Mouse (Mus musculus) hindbrain, embryonic 15.5 days (tissue): ENCODE data around the gene Cd200r3. TPM values are rescaled to one million over a fixed set of nuclear protein-coding genes. Genes with fewer than 3 reads are reported as not detected.

Experiments
- ATAC-seq: fragments of 200-750 bp; cut with Nextera tagmentation; 2 replicates; pipeline ENCODE4 v1.8.0; 2017; ENCODE audit warnings: low read depth, moderate number of reproducible peaks, moderate TSS enrichment; ENCODE audit not compliant: low FRiP score
- H3K27ac ChIP-seq: fragments of 300-500 bp; sonication (generic); replicated peaks from 2 replicates; pipeline ENCODE4 v1.5.1; 2015; ENCODE audit warnings: mild to moderate bottlenecking, inconsistent platforms
- H3K27me3 ChIP-seq: fragments of 300-500 bp; sonication (generic); 2 replicates; pipeline ENCODE4 v1.6.1; 2015; ENCODE audit warnings: control low read depth, inconsistent platforms
- H3K36me3 ChIP-seq: fragments of 300-500 bp; sonication (generic); 2 replicates; pipeline ENCODE4 v1.6.1; 2015; ENCODE audit warnings: control low read depth, inconsistent platforms
- H3K4me1 ChIP-seq: fragments of 300-500 bp; sonication (generic); replicated peaks from 2 replicates; pipeline ENCODE4 v1.6.1; 2015; ENCODE audit warnings: control low read depth, inconsistent platforms
- H3K4me2 ChIP-seq: fragments of 300-500 bp; sonication (generic); 2 replicates; pipeline ENCODE4 v1.6.1; 2015; ENCODE audit warnings: moderate library complexity, mild to moderate bottlenecking, inconsistent platforms
- H3K4me3 ChIP-seq: fragments of 300-500 bp; sonication (generic); 2 replicates; pipeline ENCODE4 v1.5.1; 2015; ENCODE audit warnings: mild to moderate bottlenecking, inconsistent platforms
- H3K9ac ChIP-seq: fragments of 300-500 bp; sonication (generic); 2 replicates; pipeline ENCODE4 v1.6.1; 2015; ENCODE audit warnings: inconsistent platforms
- H3K9me3 ChIP-seq: fragments of 300-500 bp; sonication (generic); 2 replicates; pipeline ENCODE4 v1.6.1; 2016; ENCODE audit warnings: control low read depth, inconsistent platforms
- WGBS: fragments of 180-500 bp; shearing (Covaris S2); methylation state at CpG from one replicate; pipeline ENCODE4 v1.1.7; 2015; 5-methylcytosine and 5-hydroxymethylcytosine counted together
- polyA plus RNA-seq: library from polyadenylated mRNA; unstranded; fragments of >200 nt; fragmentation: Nextera tagmentation; extraction: Ambion mirVana; gene quantifications from 2 replicates; pipeline ENCODE4 v1.2.1, GENCODE M21; 2015

Cd200r3 gene
- polyA plus RNA-seq, 1 experiment from 2014 or later, result 0.18 TPM

DNA sequence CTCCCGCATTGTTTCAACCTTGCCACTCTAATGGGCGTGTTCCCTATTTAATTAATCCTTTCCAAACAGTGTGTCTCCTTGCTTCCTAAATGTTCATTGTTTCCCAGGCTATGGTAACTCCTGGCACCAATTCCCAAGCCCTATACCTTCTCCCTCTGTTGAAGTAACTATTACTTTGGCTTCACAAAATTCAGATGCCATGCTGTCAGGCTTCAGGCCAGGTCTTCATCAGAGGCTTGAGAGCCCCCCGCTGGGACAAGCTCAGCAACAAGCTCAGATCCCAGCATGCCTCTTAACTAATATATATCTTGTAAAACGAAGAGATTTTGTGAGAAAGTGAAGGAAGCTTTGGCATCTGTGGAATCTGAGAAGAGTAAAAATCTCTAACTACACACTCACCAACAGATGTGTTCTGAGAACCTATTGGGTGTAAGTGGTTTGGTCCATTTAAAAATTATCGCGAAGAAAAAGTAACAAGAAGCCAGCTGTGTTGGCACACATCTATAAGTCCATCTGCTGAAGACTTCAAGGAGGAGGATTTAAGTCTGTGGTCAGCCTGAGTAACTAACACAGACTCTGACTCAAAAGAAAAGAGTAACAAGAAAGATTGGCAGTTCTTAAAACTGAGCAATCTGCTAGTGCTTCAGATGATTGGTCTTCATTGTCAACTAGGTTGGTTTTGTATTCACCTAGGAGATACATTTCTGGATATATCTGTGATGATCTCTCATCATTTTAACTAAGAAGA is 50.9 kb downstream of the Cd200r3 start:
- Histone ChIP-seq H3K36me3 (no peaks in the 10 kb centered on the region), H3K27ac (no peak overlapping the region)
- WGBS, result 85% methylated on average over 6 of the region's 6 CpGs

DNA sequence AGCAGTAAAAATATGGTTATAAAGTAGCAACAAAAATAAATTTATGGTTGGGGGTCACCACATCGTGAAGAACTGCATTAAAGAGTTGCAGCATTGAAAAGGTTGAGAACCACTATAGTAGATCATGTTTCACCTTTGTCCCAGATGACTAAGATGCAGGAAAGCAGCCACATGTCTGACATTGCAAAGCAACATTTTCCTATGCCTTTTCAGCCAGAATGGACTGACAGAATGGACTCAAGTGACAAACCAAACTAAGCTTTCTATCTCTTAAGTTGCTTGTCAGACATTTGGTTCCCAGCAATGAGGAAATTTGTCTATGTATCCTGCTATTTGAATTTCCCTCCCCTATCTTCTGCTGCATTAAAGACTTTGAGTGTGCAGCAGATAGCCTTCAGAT is 51.6 kb downstream of the Cd200r3 start:
- Histone ChIP-seq H3K9me3 (no peaks in the 10 kb centered on the region), H3K27ac (no peak overlapping the region), H3K4me1 (no peaks in the 10 kb centered on the region), H3K4me2 (no peak overlapping the region), H3K36me3 (no peaks in the 10 kb centered on the region), H3K4me3 (no peak overlapping the region), H3K27me3 (no peaks in the 10 kb centered on the region), H3K9ac (no peak overlapping the region)
- WGBS, result 81% methylated on average over 1 of the region's 1 CpGs
- no peak for ATAC-seq

More for the DNA sequence above, 50.9 kb downstream of the Cd200r3 start:
- Histone ChIP-seq H3K4me1 (no peaks in the 10 kb centered on the region), H3K27me3 (no peaks in the 10 kb centered on the region), H3K4me2 (no peak overlapping the region), H3K9me3 (no peaks in the 10 kb centered on the region), H3K4me3 (no peak overlapping the region), H3K9ac (no peak overlapping the region)
- ATAC-seq, result no peak

DNA sequence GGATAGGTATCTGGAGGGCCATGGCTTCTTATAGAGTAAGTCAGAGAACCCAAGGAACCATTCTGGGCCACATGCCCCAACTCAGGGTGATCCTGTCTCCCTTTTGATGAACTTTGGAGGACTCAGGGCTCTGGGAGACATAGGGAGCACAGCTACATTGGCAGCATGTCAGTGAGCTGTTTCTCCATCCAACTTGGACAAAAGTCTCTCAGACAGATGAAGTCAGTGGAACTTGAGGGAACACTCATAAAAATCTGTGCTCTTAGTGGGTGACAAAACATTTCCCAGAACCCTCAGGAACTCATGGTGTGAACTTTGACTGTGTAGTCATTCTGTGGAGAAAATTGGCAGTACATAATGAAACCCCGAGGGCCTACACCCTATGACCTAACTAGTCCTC is 53.2 kb downstream of the Cd200r3 start:
- Histone ChIP-seq H3K27me3 (no peaks in the 10 kb centered on the region), H3K4me3 (no peak overlapping the region), H3K4me2 (no peak overlapping the region), H3K9ac (no peak overlapping the region), H3K27ac (no peak overlapping the region), H3K36me3 (no peaks in the 10 kb centered on the region), H3K9me3 (no peaks in the 10 kb centered on the region), H3K4me1 (no peaks in the 10 kb centered on the region)
- WGBS, result 83% methylated on average over 1 of the region's 1 CpGs
- ATAC-seq, result no peak

DNA sequence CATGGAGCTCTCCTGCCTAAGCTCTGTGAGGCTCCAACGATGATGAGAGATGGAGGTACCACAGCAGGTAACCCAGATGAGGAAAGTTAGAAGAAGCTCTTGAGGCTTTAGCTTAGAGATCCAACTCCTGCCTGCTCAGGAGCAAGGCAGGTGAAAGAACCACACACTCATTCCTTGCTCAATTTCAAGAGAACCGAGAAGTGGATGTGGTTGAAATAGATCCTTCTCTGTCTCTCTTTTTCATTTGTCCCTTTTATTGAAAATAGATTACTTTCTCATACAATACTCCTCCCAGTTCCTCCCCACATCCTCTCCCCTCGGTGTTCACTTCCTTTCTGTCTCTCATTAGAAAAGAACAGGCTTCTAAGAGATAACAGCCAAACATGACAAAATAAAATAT is 56.1 kb downstream of the Cd200r3 start:
- Histone ChIP-seq H3K9me3 (no peaks in the 10 kb centered on the region), H3K36me3 (no peaks in the 10 kb centered on the region), H3K9ac (no peak overlapping the region), H3K4me2 (no peak overlapping the region), H3K27ac (no peak overlapping the region), H3K4me1 (no peaks in the 10 kb centered on the region), H3K4me3 (no peak overlapping the region), H3K27me3 (no peaks in the 10 kb centered on the region)
- no peak for ATAC-seq
- 75% methylated on average over 3 of the region's 3 CpGs for WGBS

DNA sequence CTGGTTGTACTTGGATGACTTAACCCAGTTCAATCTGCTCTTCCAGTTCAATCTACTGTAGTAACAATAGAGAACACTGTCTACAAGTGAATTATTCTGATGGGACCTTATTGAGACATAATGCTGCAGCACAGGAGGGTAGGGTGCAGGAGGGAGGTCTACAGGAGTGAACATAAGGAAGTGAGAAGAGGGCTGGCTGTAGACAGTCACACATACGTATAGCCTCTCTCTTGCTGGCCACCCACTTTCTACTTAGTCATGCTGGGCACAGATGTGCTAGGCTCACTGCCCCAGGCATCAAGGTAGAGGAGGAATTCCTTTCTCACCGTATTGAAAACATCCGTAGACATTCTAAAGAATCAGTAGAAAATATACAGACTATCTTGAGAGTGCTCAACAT is 61.0 kb downstream of the Cd200r3 start:
- no peak overlapping the region for H3K4me2 ChIP-seq
- H3K9me3 ChIP-seq, result no peaks in the 10 kb centered on the region
- H3K4me1 ChIP-seq, result no peaks in the 10 kb centered on the region
- no peaks in the 10 kb centered on the region for H3K36me3 ChIP-seq
- 82% methylated on average over 3 of the region's 3 CpGs for WGBS
- H3K27me3 ChIP-seq, result no peaks in the 10 kb centered on the region
- no peak overlapping the region for H3K27ac ChIP-seq
- H3K9ac ChIP-seq, result no peak overlapping the region
- H3K4me3 ChIP-seq, result no peak overlapping the region
- no peak for ATAC-seq

DNA sequence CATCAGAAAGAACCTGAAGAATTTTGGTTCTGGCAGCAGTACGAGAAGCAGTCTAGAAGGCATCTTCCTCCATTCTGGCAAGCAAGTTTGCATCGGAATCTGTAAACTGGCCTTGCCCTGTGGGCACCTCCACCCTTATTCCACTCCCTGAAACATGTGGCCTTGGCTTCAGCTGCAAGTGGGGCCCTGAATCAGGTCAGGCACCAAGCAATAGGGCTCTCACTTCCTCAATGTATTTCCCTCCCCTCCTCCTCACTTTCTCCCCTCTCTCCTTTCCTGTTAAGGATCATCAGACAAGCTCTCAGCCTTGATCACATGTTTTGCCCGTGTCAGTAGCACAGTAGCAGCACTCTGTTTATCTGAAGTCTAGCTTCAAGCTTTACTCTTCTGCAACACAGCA is 61.8 kb downstream of the Cd200r3 start:
- no peaks in the 10 kb centered on the region for H3K27me3 ChIP-seq
- no peak overlapping the region for H3K27ac ChIP-seq
- no peak overlapping the region for H3K4me3 ChIP-seq
- ATAC-seq, result no peak
- H3K4me2 ChIP-seq, result no peak overlapping the region
- no peaks in the 10 kb centered on the region for H3K4me1 ChIP-seq
- WGBS, result 85% methylated on average over 3 of the region's 3 CpGs
- H3K9ac ChIP-seq, result no peak overlapping the region
- no peaks in the 10 kb centered on the region for H3K9me3 ChIP-seq
- H3K36me3 ChIP-seq, result no peaks in the 10 kb centered on the region

DNA sequence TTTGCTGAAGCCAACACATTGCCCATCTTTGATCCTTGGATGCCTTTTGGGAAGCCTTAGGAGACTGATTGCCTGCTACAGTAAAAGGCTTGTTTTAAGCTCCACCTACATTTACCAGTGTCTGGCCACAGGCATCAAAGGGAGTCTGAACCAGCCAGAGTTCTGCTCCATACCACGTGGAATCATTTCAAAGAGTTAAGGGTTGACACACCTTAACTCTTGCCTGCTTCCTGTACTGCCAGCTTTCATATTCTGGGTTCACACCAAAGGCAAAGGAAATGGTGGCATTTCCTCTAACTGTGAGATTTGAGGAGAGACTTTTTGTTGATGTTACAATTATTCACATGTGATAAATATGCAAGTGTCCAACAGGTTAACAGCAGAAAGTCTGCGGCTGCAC is 63.5 kb downstream of the Cd200r3 start:
- WGBS, result 79% methylated on average over 2 of the region's 2 CpGs
- Histone ChIP-seq H3K9ac (no peak overlapping the region), H3K9me3 (no peaks in the 10 kb centered on the region), H3K27me3 (no peaks in the 10 kb centered on the region), H3K4me3 (no peak overlapping the region), H3K27ac (no peak overlapping the region), H3K4me2 (no peak overlapping the region), H3K36me3 (no peaks in the 10 kb centered on the region), H3K4me1 (no peaks in the 10 kb centered on the region)
- ATAC-seq, result no peak

DNA sequence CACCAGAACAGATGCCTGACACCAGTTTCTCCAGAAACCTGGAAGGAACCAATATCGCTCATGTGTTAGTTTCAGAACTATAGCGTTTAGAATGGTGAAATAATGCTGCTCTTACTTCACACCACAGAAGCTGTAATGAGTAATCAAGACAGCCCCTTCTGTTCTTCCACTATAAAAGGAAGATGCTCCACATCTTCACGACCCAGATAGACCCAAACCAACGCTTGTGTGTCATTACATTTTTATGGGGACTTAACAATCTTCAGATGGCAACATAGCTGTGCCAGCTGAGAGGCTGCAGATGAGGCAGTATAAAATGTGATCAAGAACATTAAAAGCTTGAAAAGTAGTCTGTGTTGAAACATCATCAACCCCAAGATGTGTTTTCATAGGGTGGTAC is 64.3 kb downstream of the Cd200r3 start:
- Histone ChIP-seq H3K4me3 (no peak overlapping the region), H3K27ac (no peak overlapping the region), H3K36me3 (no peaks in the 10 kb centered on the region), H3K9me3 (no peaks in the 10 kb centered on the region), H3K4me2 (no peak overlapping the region), H3K4me1 (no peaks in the 10 kb centered on the region), H3K27me3 (no peaks in the 10 kb centered on the region), H3K9ac (no peak overlapping the region)
- ATAC-seq, result no peak
- WGBS, result 91% methylated on average over 4 of the region's 4 CpGs

DNA sequence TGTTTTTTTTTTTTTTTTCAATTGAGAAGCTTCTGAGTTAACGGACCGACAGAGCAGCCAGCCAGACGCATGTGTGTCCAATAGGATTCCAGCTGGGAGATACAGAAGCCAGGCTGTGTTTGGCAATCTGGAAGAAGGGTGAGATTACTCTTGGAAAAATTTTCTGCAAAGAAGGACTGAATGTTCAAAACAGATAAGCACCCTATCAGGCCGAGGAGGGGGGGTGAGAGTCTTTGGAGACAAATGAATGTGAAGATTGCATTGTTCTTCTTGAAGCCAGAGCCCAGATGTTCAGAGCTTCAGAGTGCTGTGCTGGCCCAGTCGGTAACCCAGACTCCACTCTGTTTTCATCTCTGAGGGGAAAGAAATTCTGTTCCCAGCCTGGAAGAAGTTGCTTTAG is 66.2 kb downstream of the Cd200r3 start:
- no peaks in the 10 kb centered on the region for H3K36me3 ChIP-seq
- WGBS, result 62% methylated on average over 5 of the region's 5 CpGs
- no peaks in the 10 kb centered on the region for H3K4me1 ChIP-seq

DNA sequence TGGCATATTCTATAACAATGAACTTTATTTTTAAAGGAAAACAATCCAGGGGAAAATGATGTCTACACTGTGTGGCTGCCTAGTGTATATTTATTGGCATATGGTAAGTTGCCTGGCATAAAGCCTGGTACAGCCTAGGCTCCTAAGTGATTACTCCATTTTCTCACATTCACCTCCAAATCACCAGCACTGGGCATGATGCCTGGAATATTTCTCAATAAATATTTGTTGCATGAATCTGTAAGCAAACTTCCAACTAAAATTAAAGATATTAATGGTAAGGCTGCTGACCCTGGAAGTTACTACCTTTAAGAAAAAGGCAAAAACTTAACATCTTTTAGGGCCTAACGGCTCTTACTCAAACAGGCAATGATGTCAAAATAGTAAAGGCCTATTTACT is 72.1 kb downstream of the Cd200r3 start:
- Histone ChIP-seq H3K27me3 (no peaks in the 10 kb centered on the region), H3K9ac (no peak overlapping the region), H3K9me3 (no peaks in the 10 kb centered on the region), H3K4me1 (no peaks in the 10 kb centered on the region), H3K36me3 (no peaks in the 10 kb centered on the region), H3K4me2 (no peak overlapping the region), H3K27ac (no peak overlapping the region), H3K4me3 (no peak overlapping the region)
- WGBS, result 93% methylated on average over 1 of the region's 1 CpGs
- ATAC-seq, result no peak

More for the DNA sequence above, 66.2 kb downstream of the Cd200r3 start:
- no peaks in the 10 kb centered on the region for H3K27me3 ChIP-seq
- no peak overlapping the region for H3K27ac ChIP-seq
- H3K4me3 ChIP-seq, result no peak overlapping the region
- ATAC-seq, result no peak
- H3K4me2 ChIP-seq, result no peak overlapping the region
- H3K9ac ChIP-seq, result no peak overlapping the region
- no peaks in the 10 kb centered on the region for H3K9me3 ChIP-seq

DNA sequence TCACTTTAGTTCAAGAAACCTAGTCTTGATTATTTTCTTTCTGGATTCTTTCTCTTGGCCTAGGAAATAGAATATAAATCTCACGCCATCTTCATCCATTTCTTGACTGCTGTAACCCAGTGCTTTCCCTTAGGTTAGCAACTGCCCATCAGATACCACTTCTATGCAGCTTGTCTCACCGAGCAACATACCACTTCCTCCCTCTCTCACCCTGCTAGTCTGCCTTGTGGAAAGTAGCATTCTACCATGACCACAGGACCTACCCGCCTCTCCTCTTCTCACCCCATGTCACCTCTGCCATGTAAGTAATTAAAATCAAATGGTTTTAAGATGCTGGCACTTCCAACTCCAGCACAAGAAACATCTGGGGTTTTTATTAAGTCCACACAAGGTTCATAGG is 73.0 kb downstream of the Cd200r3 start:
- Histone ChIP-seq H3K27me3 (no peaks in the 10 kb centered on the region), H3K9me3 (no peaks in the 10 kb centered on the region), H3K4me1 (no peaks in the 10 kb centered on the region), H3K36me3 (no peaks in the 10 kb centered on the region), H3K4me3 (no peak overlapping the region), H3K9ac (no peak overlapping the region), H3K27ac (no peak overlapping the region), H3K4me2 (no peak overlapping the region)
- ATAC-seq, result no peak
- WGBS, result 82% methylated on average over 3 of the region's 3 CpGs

DNA sequence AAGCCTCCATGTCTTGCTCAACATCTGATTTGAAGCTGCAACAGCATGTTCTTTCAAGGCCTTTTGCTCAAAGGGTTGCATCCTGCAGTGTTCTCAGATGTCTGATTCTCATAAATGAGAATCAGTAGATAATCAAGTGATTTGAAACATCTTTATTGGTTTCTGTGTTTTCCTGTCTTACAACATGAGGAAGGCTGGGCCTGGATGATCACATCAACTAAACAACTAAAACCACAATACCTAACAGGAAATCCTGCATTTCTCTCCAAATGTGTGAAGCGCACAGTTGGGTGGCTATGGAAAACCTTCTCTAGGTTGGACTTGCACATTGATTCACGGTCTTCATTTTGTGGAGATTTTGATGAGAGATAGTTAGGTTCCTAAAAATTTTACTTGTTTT is 75.4 kb downstream of the Cd200r3 start:
- Histone ChIP-seq H3K4me1 (no peaks in the 10 kb centered on the region), H3K27me3 (no peaks in the 10 kb centered on the region), H3K4me2 (no peak overlapping the region), H3K9me3 (no peaks in the 10 kb centered on the region), H3K4me3 (no peak overlapping the region), H3K27ac (no peak overlapping the region), H3K9ac (no peak overlapping the region), H3K36me3 (no peaks in the 10 kb centered on the region)
- ATAC-seq, result no peak
- WGBS, result 90% methylated on average over 2 of the region's 2 CpGs

DNA sequence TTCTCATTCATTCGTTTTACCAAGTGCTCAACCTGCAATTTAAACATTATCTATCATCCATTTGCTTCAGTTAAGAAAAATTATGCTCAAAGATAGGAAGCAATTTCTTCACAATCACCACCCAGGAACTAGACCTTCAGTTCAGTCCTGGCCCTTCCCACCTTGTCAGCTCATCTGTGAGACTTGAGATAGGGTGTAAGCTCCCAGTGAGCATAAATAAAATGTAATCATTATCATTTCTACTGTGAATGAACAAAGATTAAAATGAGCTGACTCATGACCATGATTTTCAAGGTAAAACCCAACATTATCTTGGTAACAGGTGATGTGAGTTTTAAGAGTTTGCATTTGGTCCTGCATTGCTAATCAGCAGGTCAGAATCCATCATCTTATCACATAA is 76.6 kb downstream of the Cd200r3 start:
- no peak overlapping the region for H3K4me2 ChIP-seq
- WGBS, result 73% methylated on average over 1 of the region's 1 CpGs
- H3K27me3 ChIP-seq, result no peaks in the 10 kb centered on the region
- H3K9ac ChIP-seq, result no peak overlapping the region
- no peaks in the 10 kb centered on the region for H3K9me3 ChIP-seq
- H3K4me1 ChIP-seq, result no peaks in the 10 kb centered on the region
- H3K36me3 ChIP-seq, result no peaks in the 10 kb centered on the region
- no peak for ATAC-seq
- no peak overlapping the region for H3K27ac ChIP-seq
- H3K4me3 ChIP-seq, result no peak overlapping the region
